Mouse (Mus musculus) forebrain, embryonic 11.5 days (tissue): Measurements from ENCODE around the gene Myog. TPM values are rescaled to one million over a fixed set of nuclear protein-coding genes. Genes with fewer than 3 reads are reported as not detected.

Experiments
- ATAC-seq: fragments of 200-750 bp; cut with Nextera tagmentation; replicated peaks from 2 replicates; pipeline ENCODE4 v1.8.0; 2017; ENCODE audit warnings: moderate TSS enrichment; ENCODE audit not compliant: low FRiP score
- DNase-seq: peaks from one replicate; pipeline ENCODE4 v3.0.0-alpha.2; 2017; ENCODE audit warnings: low spot score
- H3K27ac ChIP-seq: fragments of 300-500 bp; sonication (generic); 2 replicates; pipeline ENCODE4 v1.5.1; 2014; ENCODE audit warnings: low read depth, low read length
- H3K27me3 ChIP-seq: fragments of 300-500 bp; sonication (generic); 2 replicates; pipeline ENCODE4 v1.6.1; 2014; ENCODE audit warnings: mild to moderate bottlenecking, low read length, mixed read lengths; ENCODE audit not compliant: control insufficient read depth, insufficient read depth
- H3K36me3 ChIP-seq: fragments of 300-500 bp; sonication (generic); 2 replicates; pipeline ENCODE4 v1.6.1; 2014; ENCODE audit warnings: mild to moderate bottlenecking, low read length, moderate library complexity, mixed read lengths; ENCODE audit not compliant: control insufficient read depth, insufficient read depth
- H3K4me1 ChIP-seq: fragments of 300-500 bp; sonication (generic); replicated peaks from 2 replicates; pipeline ENCODE4 v1.6.1; 2014; ENCODE audit warnings: low read length, mixed read lengths; ENCODE audit not compliant: control insufficient read depth, insufficient read depth
- H3K4me2 ChIP-seq: fragments of 300-500 bp; sonication (generic); 2 replicates; pipeline ENCODE4 v1.6.1; 2014; ENCODE audit warnings: low read depth, mild to moderate bottlenecking, low read length, moderate library complexity, mixed read lengths; ENCODE audit not compliant: severe bottlenecking
- H3K4me3 ChIP-seq: fragments of 300-500 bp; sonication (generic); 2 replicates; pipeline ENCODE4 v1.5.1; 2014; ENCODE audit warnings: low read depth, low read length
- H3K9ac ChIP-seq: fragments of 300-500 bp; sonication (generic); 2 replicates; pipeline ENCODE4 v1.6.1; 2014; ENCODE audit warnings: low read length
- H3K9me3 ChIP-seq: fragments of 300-500 bp; sonication (generic); 2 replicates; pipeline ENCODE4 v1.6.1; 2016; ENCODE audit warnings: low read length, mixed read lengths; ENCODE audit not compliant: control insufficient read depth
- WGBS: fragments of 180-500 bp; shearing (Covaris S2); extraction: QIAGEN DNeasy Blood & Tissue Kit; methylation state at CpG from one replicate; pipeline ENCODE4 v1.1.7; 2014; 5-methylcytosine and 5-hydroxymethylcytosine counted together
- polyA plus RNA-seq: library from polyadenylated mRNA; unstranded; fragments of >200 nt; fragmentation: Nextera tagmentation; extraction: Ambion mirVana; gene quantifications from 2 replicates; pipeline ENCODE4 v1.2.1, GENCODE M21; 2014

The Myog gene
- polyA plus RNA-seq, 1 experiment from 2014 or later: not detected

GRCm38 (mm10) chr1:134335924-134336810 is 46.4 kb downstream of the Myog start:
- no peak for ATAC-seq
- Histone ChIP-seq H3K4me3 (no peak overlapping the region), H3K36me3 (no peaks in the 10 kb centered on the region), H3K9me3 (no peaks in the 10 kb centered on the region), H3K4me1 (no peaks in the 10 kb centered on the region), H3K27ac (no peak overlapping the region), H3K4me2 (no peak overlapping the region), H3K9ac (no peak overlapping the region), H3K27me3 (no peaks in the 10 kb centered on the region)
- peak; percentile 46 for DNase-seq
- WGBS: 85% methylated on average over 12 of the region's 12 CpGs

GRCm38 (mm10) chr1:134336958-134337710 is 47.3 kb downstream of the Myog start:
- H3K27me3 ChIP-seq: no peaks in the 10 kb centered on the region
- no peak overlapping the region for H3K4me3 ChIP-seq
- ATAC-seq: no peak
- H3K36me3 ChIP-seq: no peaks in the 10 kb centered on the region
- no peak overlapping the region for H3K27ac ChIP-seq
- DNase-seq: peak; percentile 30
- 91% methylated on average over 11 of the region's 11 CpGs for WGBS
- H3K4me2 ChIP-seq: no peak overlapping the region
- no peak overlapping the region for H3K9ac ChIP-seq
- H3K9me3 ChIP-seq: no peaks in the 10 kb centered on the region
- no peaks in the 10 kb centered on the region for H3K4me1 ChIP-seq

- WGBS: 94% methylated on average over 7 of the region's 7 CpGs
- no peak for DNase-seq
These were observed 49.4 kb downstream of the Myog start for GRCm38 (mm10) chr1:134339162-134339561.

GRCm38 (mm10) chr1:134339757-134340619 is 50.2 kb downstream of the Myog start:
- Histone ChIP-seq H3K9ac (no peak overlapping the region), H3K36me3 (no peaks in the 10 kb centered on the region), H3K27me3 (no peaks in the 10 kb centered on the region), H3K4me1 (0 out of 2 replicates have a peak, but pooled peaks cover 4% of the 10 kb centered on the region), H3K9me3 (no peaks in the 10 kb centered on the region), H3K4me3 (no peak overlapping the region), H3K27ac (no peak overlapping the region), H3K4me2 (no peak overlapping the region)
- DNase-seq (no peak), ATAC-seq (no peak)
- WGBS: 93% methylated on average over 18 of the region's 18 CpGs

More at GRCm38 (mm10) chr1:134339162-134339561, 49.4 kb downstream of the Myog start:
- Histone ChIP-seq H3K4me2 (no peak overlapping the region), H3K4me1 (0 out of 2 replicates have a peak, but pooled peaks cover 3% of the 10 kb centered on the region), H3K27me3 (no peaks in the 10 kb centered on the region), H3K9me3 (no peaks in the 10 kb centered on the region), H3K27ac (no peak overlapping the region), H3K36me3 (no peaks in the 10 kb centered on the region), H3K9ac (no peak overlapping the region), H3K4me3 (no peak overlapping the region)
- ATAC-seq: no peak

GRCm38 (mm10) chr1:134341641-134342277 is 52.0 kb downstream of the Myog start:
- H3K9ac ChIP-seq: no peak overlapping the region
- H3K9me3 ChIP-seq: no peaks in the 10 kb centered on the region
- 83% methylated on average over 5 of the region's 5 CpGs for WGBS
- H3K27me3 ChIP-seq: no peaks in the 10 kb centered on the region
- H3K27ac ChIP-seq: no peak overlapping the region
- no peak overlapping the region for H3K4me3 ChIP-seq
- no peak for ATAC-seq
- no peak overlapping the region for H3K4me2 ChIP-seq
- no peak for DNase-seq
- H3K4me1 ChIP-seq: 0 out of 2 replicates have a peak, but pooled peaks cover 4% of the 10 kb centered on the region
- peaks cover 3% of the 10 kb centered on the region; the same call in 1 of the 2 replicates for H3K36me3 ChIP-seq

Other genes starting within 250 kb of the Myog start
- 110 TPM in 2 replicates for gene Btg2, start 210.9 kb upstream of the Myog start, polyA plus RNA-seq
- gene Chit1, start 178.7 kb upstream of the Myog start, polyA plus RNA-seq: not detected in 2 replicates
- gene Chil1, start 107.8 kb upstream of the Myog start, polyA plus RNA-seq: 0.27 and 0.65 TPM in 2 replicates
- not detected in 2 replicates for gene Mybph, start 96.5 kb upstream of the Myog start, polyA plus RNA-seq
- gene Adora1, start 54.6 kb upstream of the Myog start, polyA plus RNA-seq: 0.59 and 0.84 TPM in 2 replicates
- gene Ppfia4, start 42.9 kb downstream of the Myog start, polyA plus RNA-seq: 1.7 and 2.5 TPM in 2 replicates
- gene Tmem183a, start 72.0 kb downstream of the Myog start, polyA plus RNA-seq: 133 and 145 TPM in 2 replicates
- not detected in 2 replicates for gene 4933406M09Rik, start 96.0 kb downstream of the Myog start, polyA plus RNA-seq
- 24.5 and 25.8 TPM in 2 replicates for gene Cyb5r1, start 115.6 kb downstream of the Myog start, polyA plus RNA-seq
- 77.0 and 77.8 TPM in 2 replicates for gene Adipor1, start 125.4 kb downstream of the Myog start, polyA plus RNA-seq
- gene Klhl12, start 165.5 kb downstream of the Myog start, polyA plus RNA-seq: 34.1 and 36.3 TPM in 2 replicates
- 42.7 and 45.3 TPM in 2 replicates for gene Rabif, start 204.7 kb downstream of the Myog start, polyA plus RNA-seq